Mouse (Mus musculus): Measurements from ENCODE around the gene Zfp219. TPM values are rescaled to one million over a fixed set of nuclear protein-coding genes. Genes with fewer than 3 reads are reported as not detected.

Gene Zfp219
- polyA plus RNA-seq, 1 experiment from 2014 or later = 20.1 TPM

- no peaks in the 10 kb centered on the region for H3K9me3 ChIP-seq (ENCODE audit: control insufficient read depth, low read length)
- H3K9ac ChIP-seq (ENCODE audit: low read length) = no peak overlapping the region
- no peaks in the 10 kb centered on the region for H3K4me1 ChIP-seq (replicated peaks; ENCODE audit: control insufficient read depth, insufficient read depth, low read length)
- ATAC-seq (ENCODE audit: low read depth) = no peak
- no peak overlapping the region for H3K4me3 ChIP-seq (ENCODE audit: low read length)
- 75% methylated on average over 4 of the region's 4 CpGs for WGBS
- H3K27ac ChIP-seq (ENCODE audit: low read length) = no peak overlapping the region
- H3K36me3 ChIP-seq (ENCODE audit: control insufficient read depth, insufficient read depth, low read length) = peaks cover 50% of the 10 kb centered on the region
- no peak overlapping the region for H3K4me2 ChIP-seq (ENCODE audit: low read depth, low read length)
- no peaks in the 10 kb centered on the region for H3K27me3 ChIP-seq (ENCODE audit: control insufficient read depth, insufficient read depth, low read depth, low read length)
These were observed 26.1 kb downstream of the Zfp219 start for GRCm38 (mm10) chr14:51994453-51994852.

GRCm38 (mm10) chr14:51989461-51989970, 31.0 kb downstream of the Zfp219 start:
- H3K27ac ChIP-seq (ENCODE audit: low read length) = no peak overlapping the region
- H3K36me3 ChIP-seq (ENCODE audit: control insufficient read depth, insufficient read depth, low read length) = peaks cover 43% of the 10 kb centered on the region
- no peaks in the 10 kb centered on the region for H3K9me3 ChIP-seq (ENCODE audit: control insufficient read depth, low read length)
- H3K4me3 ChIP-seq (ENCODE audit: low read length) = no peak overlapping the region
- WGBS = 73% methylated on average over 12 of the region's 12 CpGs
- peaks cover 13% of the 10 kb centered on the region; the same call in 1 of the 2 replicates for H3K4me1 ChIP-seq (replicated peaks; ENCODE audit: control insufficient read depth, insufficient read depth, low read length)
- no peak overlapping the region for H3K9ac ChIP-seq (ENCODE audit: low read length)
- H3K27me3 ChIP-seq (ENCODE audit: control insufficient read depth, insufficient read depth, low read depth, low read length) = no peaks in the 10 kb centered on the region
- ATAC-seq (ENCODE audit: low read depth) = no peak
- H3K4me2 ChIP-seq (ENCODE audit: low read depth, low read length) = no peak overlapping the region

GRCm38 (mm10) chr14:51988731-51989130, 31.8 kb downstream of the Zfp219 start:
- Histone ChIP-seq H3K9me3 (ENCODE audit: control insufficient read depth, low read length) (no peaks in the 10 kb centered on the region), H3K27ac (ENCODE audit: low read length) (no peak overlapping the region), H3K36me3 (ENCODE audit: control insufficient read depth, insufficient read depth, low read length) (peaks cover 43% of the 10 kb centered on the region), H3K4me1 (replicated peaks; ENCODE audit: control insufficient read depth, insufficient read depth, low read length) (peaks cover 18% of the 10 kb centered on the region; the same call in 1 of the 2 replicates), H3K27me3 (ENCODE audit: control insufficient read depth, insufficient read depth, low read depth, low read length) (no peaks in the 10 kb centered on the region), H3K4me3 (ENCODE audit: low read length) (no peak overlapping the region), H3K9ac (ENCODE audit: low read length) (no peak overlapping the region), H3K4me2 (ENCODE audit: low read depth, low read length) (no peak overlapping the region)
- ATAC-seq (ENCODE audit: low read depth) = no peak
- 78% methylated on average over 12 of the region's 12 CpGs for WGBS

GRCm38 (mm10) chr14:51987177-51987576, 33.4 kb downstream of the Zfp219 start:
- Histone ChIP-seq H3K4me1 (replicated peaks; ENCODE audit: control insufficient read depth, insufficient read depth, low read length) (peaks cover 20% of the 10 kb centered on the region; the same call in 1 of the 2 replicates), H3K9me3 (ENCODE audit: control insufficient read depth, low read length) (no peaks in the 10 kb centered on the region), H3K4me2 (ENCODE audit: low read depth, low read length) (no peak overlapping the region), H3K9ac (ENCODE audit: low read length) (no peak overlapping the region), H3K27me3 (ENCODE audit: control insufficient read depth, insufficient read depth, low read depth, low read length) (no peaks in the 10 kb centered on the region), H3K4me3 (ENCODE audit: low read length) (no peak overlapping the region), H3K36me3 (ENCODE audit: control insufficient read depth, insufficient read depth, low read length) (peaks cover 39% of the 10 kb centered on the region), H3K27ac (ENCODE audit: low read length) (no peak overlapping the region)
- 88% methylated on average over 6 of the region's 6 CpGs for WGBS
- no peak for ATAC-seq (ENCODE audit: low read depth)

DNA sequence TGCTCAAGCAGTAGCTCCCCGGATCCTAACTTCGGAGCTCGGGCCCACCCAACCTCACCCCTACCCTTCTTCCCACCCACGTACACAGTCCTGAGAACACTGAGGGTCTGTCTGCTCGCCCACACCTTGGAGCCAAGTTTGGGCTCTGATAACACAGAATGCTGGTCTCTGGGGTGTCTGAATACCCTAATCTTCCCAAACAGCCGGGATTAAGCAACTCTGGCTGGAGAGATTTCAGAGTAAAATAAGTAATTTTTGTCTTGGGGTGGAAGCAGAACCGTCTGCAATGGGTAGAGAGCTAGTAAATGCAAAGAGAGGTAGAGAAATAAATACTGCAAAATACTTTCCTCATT, 34.4 kb downstream of the Zfp219 start:
- Histone ChIP-seq H3K27ac (ENCODE audit: low read length) (peak overlapping the region; percentile 97), H3K4me2 (ENCODE audit: low read depth, low read length) (peak overlapping the region; percentile 79), H3K36me3 (ENCODE audit: control insufficient read depth, insufficient read depth, low read length) (peaks cover 29% of the 10 kb centered on the region), H3K27me3 (ENCODE audit: control insufficient read depth, insufficient read depth, low read depth, low read length) (no peaks in the 10 kb centered on the region), H3K4me1 (replicated peaks; ENCODE audit: control insufficient read depth, insufficient read depth, low read length) (peaks cover 20% of the 10 kb centered on the region; the same call in 1 of the 2 replicates), H3K4me3 (ENCODE audit: low read length) (peak overlapping the region; percentile 76), H3K9me3 (ENCODE audit: control insufficient read depth, low read length) (no peaks in the 10 kb centered on the region), H3K9ac (ENCODE audit: low read length) (peak overlapping the region; percentile 87)
- ATAC-seq (ENCODE audit: low read depth) = no peak
- 6% methylated on average over 7 of the region's 7 CpGs for WGBS

- Histone ChIP-seq H3K4me2 (ENCODE audit: low read depth, low read length) (peak overlapping the region; percentile 79), H3K9me3 (ENCODE audit: control insufficient read depth, low read length) (no peaks in the 10 kb centered on the region), H3K4me1 (replicated peaks; ENCODE audit: control insufficient read depth, insufficient read depth, low read length) (peaks cover 20% of the 10 kb centered on the region; the same call in 1 of the 2 replicates), H3K27ac (ENCODE audit: low read length) (peak overlapping the region; percentile 97), H3K27me3 (ENCODE audit: control insufficient read depth, insufficient read depth, low read depth, low read length) (no peaks in the 10 kb centered on the region), H3K4me3 (ENCODE audit: low read length) (peak overlapping the region; percentile 76), H3K9ac (ENCODE audit: low read length) (peak overlapping the region; percentile 87), H3K36me3 (ENCODE audit: control insufficient read depth, insufficient read depth, low read length) (peaks cover 25% of the 10 kb centered on the region)
- peak; percentile 81 for ATAC-seq (ENCODE audit: low read depth)
- WGBS = 1% methylated on average over 27 of the region's 27 CpGs
These were observed 35.0 kb downstream of the Zfp219 start for GRCm38 (mm10) chr14:51985301-51986152.

DNA sequence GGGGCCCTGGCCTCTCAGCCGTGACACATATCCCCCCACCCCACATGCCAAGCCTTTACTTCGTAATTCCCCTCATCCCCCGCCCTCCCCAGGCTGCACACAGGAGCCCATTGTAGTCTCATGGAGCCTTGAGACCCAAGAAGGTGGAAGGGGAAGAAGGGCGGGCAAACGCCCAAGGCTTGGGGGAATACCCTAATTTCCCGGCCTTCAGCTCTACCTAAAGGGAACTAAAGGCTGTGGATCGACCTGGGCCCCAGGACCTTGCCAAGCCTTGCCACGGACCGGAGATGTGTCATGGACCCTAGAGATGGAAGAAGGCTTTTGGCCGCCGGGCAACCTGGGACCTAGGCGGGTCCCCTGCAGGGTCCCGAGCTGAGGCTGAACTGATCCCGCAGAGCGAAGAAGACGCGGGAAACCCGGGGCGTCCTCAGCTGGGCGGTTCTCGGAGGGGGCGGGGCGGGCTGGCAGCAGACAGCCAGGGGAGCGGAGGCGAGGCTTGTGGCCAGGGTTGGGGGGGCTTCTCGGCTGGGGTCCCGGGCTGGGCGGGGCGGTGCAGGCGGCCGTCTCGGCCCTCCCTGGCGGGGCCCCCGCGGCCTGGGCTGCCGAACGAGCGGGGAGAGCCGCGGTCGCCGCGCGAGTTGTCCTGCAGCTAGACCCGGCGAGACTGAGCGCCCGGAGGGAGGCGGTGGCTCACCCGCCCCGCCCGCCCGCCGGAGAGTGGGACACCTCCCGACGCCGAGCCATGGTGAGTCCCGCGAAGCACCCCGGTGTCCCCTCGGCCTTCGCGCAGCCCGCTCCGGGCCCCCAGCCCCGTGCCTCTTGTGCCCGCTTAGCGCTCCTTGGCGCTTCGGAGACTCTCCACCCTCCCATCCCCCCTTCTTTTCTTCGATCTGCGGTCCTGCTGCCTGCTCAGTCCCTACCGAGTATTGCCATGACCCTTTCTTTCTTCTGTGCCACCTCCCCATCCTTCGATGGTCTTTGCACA, 36.0 kb downstream of the Zfp219 start, which contains the start of gene Arhgef40:
Arhgef40 (plus strand) TSS at position 473 of the 985 bp plus-strand sequence.
- ATAC-seq (ENCODE audit: low read depth) = peak; percentile 88
- WGBS = under 1% methylated on average over 61 of the region's 74 CpGs
- peak within 1 kb of the TSS; percentile 97 for H3K27ac ChIP-seq (ENCODE audit: low read length)
- no peaks in the 10 kb centered on the region for H3K27me3 ChIP-seq (ENCODE audit: control insufficient read depth, insufficient read depth, low read depth, low read length)
- H3K36me3 ChIP-seq (ENCODE audit: control insufficient read depth, insufficient read depth, low read length) = peaks cover 18% of the 10 kb centered on the region
- H3K4me3 ChIP-seq (ENCODE audit: low read length) = peak within 1 kb of the TSS; percentile 76
- H3K4me2 ChIP-seq (ENCODE audit: low read depth, low read length) = peak within 1 kb of the TSS; percentile 79
- peaks cover 20% of the 10 kb centered on the region; the same call in 1 of the 2 replicates for H3K4me1 ChIP-seq (replicated peaks; ENCODE audit: control insufficient read depth, insufficient read depth, low read length)
- no peaks in the 10 kb centered on the region for H3K9me3 ChIP-seq (ENCODE audit: control insufficient read depth, low read length)
- H3K9ac ChIP-seq (ENCODE audit: low read length) = peak within 1 kb of the TSS; percentile 87

DNA sequence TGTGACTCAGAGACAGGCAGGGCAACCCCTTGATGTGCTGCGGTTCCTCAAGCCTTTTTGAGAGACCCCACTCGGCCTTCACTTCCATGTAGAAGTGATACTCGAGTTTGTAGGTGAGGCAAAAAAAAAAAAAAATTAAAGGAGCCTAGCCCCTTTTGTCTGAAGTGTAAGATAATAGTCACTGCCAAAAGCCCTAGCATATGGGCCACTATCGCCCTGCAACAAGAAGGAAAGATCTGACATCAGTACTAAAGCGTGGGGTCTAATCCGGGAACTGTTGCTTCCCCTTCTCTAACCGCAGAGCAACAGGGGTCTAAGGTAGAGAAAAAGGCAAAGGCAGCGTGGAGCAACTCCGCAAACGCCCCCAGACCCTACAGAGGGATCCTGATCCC, 36.7 kb downstream of the Zfp219 start:
- Histone ChIP-seq H3K4me2 (ENCODE audit: low read depth, low read length) (peak overlapping the region; percentile 79), H3K27ac (ENCODE audit: low read length) (peak overlapping the region; percentile 97), H3K27me3 (ENCODE audit: control insufficient read depth, insufficient read depth, low read depth, low read length) (no peaks in the 10 kb centered on the region), H3K9ac (ENCODE audit: low read length) (peak overlapping the region; percentile 87), H3K4me3 (ENCODE audit: low read length) (peak overlapping the region; percentile 76), H3K36me3 (ENCODE audit: control insufficient read depth, insufficient read depth, low read length) (peaks cover 12% of the 10 kb centered on the region), H3K4me1 (replicated peaks; ENCODE audit: control insufficient read depth, insufficient read depth, low read length) (peaks cover 20% of the 10 kb centered on the region; the same call in 1 of the 2 replicates), H3K9me3 (ENCODE audit: control insufficient read depth, low read length) (no peaks in the 10 kb centered on the region)
- no peak for ATAC-seq (ENCODE audit: low read depth)
- 17% methylated on average over 10 of the region's 10 CpGs for WGBS
